Mouse (Mus musculus) intestine, postnatal 0 days (tissue): ENCODE measurements around the gene Art2b. TPM values are rescaled to one million over a fixed set of nuclear protein-coding genes. Genes with fewer than 3 reads are reported as not detected.
"Not testable (repeated sequence)": the region's sequence is repeated elsewhere in the genome, so short reads cannot be mapped to it uniquely, and the experiment has no call there.

ENCODE experiments used
- ATAC-seq: fragments of 200-750 bp; cut with Nextera tagmentation; 2 replicates; pipeline ENCODE4 v1.8.0; 2017; ENCODE audit warnings: mild to moderate bottlenecking, moderate TSS enrichment, moderate library complexity
- H3K27ac ChIP-seq: fragments of 300-500 bp; sonication (generic); 2 replicates; pipeline ENCODE4 v1.5.1; 2014; ENCODE audit warnings: mild to moderate bottlenecking, low read depth, low read length, moderate library complexity
- H3K27me3 ChIP-seq: fragments of 300-500 bp; sonication (generic); replicated peaks from 2 replicates; pipeline ENCODE4 v1.6.1; 2014; ENCODE audit warnings: low read length, mixed read lengths; ENCODE audit not compliant: control insufficient read depth, insufficient read depth
- H3K36me3 ChIP-seq: fragments of 300-500 bp; sonication (generic); 2 replicates; pipeline ENCODE4 v1.6.1; 2014; ENCODE audit warnings: mild to moderate bottlenecking, moderate library complexity; ENCODE audit not compliant: control insufficient read depth, insufficient read depth
- H3K4me1 ChIP-seq: fragments of 300-500 bp; sonication (generic); replicated peaks from 2 replicates; pipeline ENCODE4 v1.6.1; 2014; ENCODE audit warnings: antibody characterized with exemption, low read length, mixed read lengths; ENCODE audit not compliant: control insufficient read depth, insufficient read depth
- H3K4me2 ChIP-seq: fragments of 300-500 bp; sonication (generic); replicated peaks from 2 replicates; pipeline ENCODE4 v1.6.1; 2014; ENCODE audit warnings: low read depth, mild to moderate bottlenecking, moderate library complexity
- H3K4me3 ChIP-seq: fragments of 300-500 bp; sonication (generic); 2 replicates; pipeline ENCODE4 v1.5.1; 2014; ENCODE audit warnings: low read depth, low read length
- H3K9ac ChIP-seq: fragments of 300-500 bp; sonication (generic); 2 replicates; pipeline ENCODE4 v1.6.1; 2014; ENCODE audit warnings: mild to moderate bottlenecking, low read depth, low read length
- H3K9me3 ChIP-seq: fragments of 300-500 bp; sonication (generic); 2 replicates; pipeline ENCODE4 v1.6.1; 2016; ENCODE audit warnings: mixed run types; ENCODE audit not compliant: control insufficient read depth
- CTCF ChIP-seq: sonication (generic); IDR thresholded peaks from 2 replicates; pipeline ENCODE4 v1.5.1; 2016; ENCODE audit warnings: low read depth, mild to moderate bottlenecking, control low read depth, antibody characterized with exemption, moderate library complexity
- WGBS: fragments of 180-500 bp; shearing (Covaris S2); extraction: QIAGEN DNeasy Blood & Tissue Kit; methylation state at CpG from one replicate; pipeline ENCODE4 v1.1.7; 2014; 5-methylcytosine and 5-hydroxymethylcytosine counted together
- polyA plus RNA-seq: library from polyadenylated mRNA; unstranded; fragments of >200 nt; fragmentation: Nextera tagmentation; extraction: Ambion mirVana; gene quantifications from 2 replicates; pipeline ENCODE4 v1.2.1, GENCODE M21; 2015

Art2b gene
- polyA plus RNA-seq, 1 experiment from 2014 or later = 0.56 TPM

GRCm38 (mm10) chr7:101574413-101574812 is 11.0 kb downstream of the Art2b start:
- no peak for ATAC-seq
- no peaks in the 10 kb centered on the region for H3K27me3 ChIP-seq
- H3K4me1 ChIP-seq = no peaks in the 10 kb centered on the region
- no peak overlapping the region for H3K9ac ChIP-seq
- WGBS = 36% methylated on average over 3 of the region's 3 CpGs
- H3K4me3 ChIP-seq = no peak overlapping the region
- H3K36me3 ChIP-seq = no peaks in the 10 kb centered on the region
- H3K27ac ChIP-seq = no peak overlapping the region
- no peaks in the 10 kb centered on the region for H3K9me3 ChIP-seq
- no peak for TF ChIP-seq CTCF
- H3K4me2 ChIP-seq = no peak overlapping the region

GRCm38 (mm10) chr7:101573636-101574035 is 11.8 kb downstream of the Art2b start:
- H3K9ac ChIP-seq, H3K4me2 ChIP-seq, ATAC-seq, H3K4me1 ChIP-seq, H3K27ac ChIP-seq, H3K9me3 ChIP-seq, H3K27me3 ChIP-seq, H3K36me3 ChIP-seq, H3K4me3 ChIP-seq: not testable (repeated sequence)
- 85% methylated on average over 11 of the region's 12 CpGs for WGBS

- TF ChIP-seq CTCF = no peak
- no peak overlapping the region for H3K9ac ChIP-seq
- no peaks in the 10 kb centered on the region for H3K36me3 ChIP-seq
- no peak overlapping the region for H3K4me2 ChIP-seq
- ATAC-seq = no peak
- no peak overlapping the region for H3K4me3 ChIP-seq
- H3K4me1 ChIP-seq = no peaks in the 10 kb centered on the region
- no peaks in the 10 kb centered on the region for H3K9me3 ChIP-seq
- no peak overlapping the region for H3K27ac ChIP-seq
- WGBS = 77% methylated on average over 2 of the region's 2 CpGs
- H3K27me3 ChIP-seq = no peaks in the 10 kb centered on the region
These were observed 21.3 kb downstream of the Art2b start for GRCm38 (mm10) chr7:101564086-101564485.

- not testable (repeated sequence) for H3K9me3 ChIP-seq, ATAC-seq, H3K27me3 ChIP-seq, H3K36me3 ChIP-seq, H3K27ac ChIP-seq, H3K9ac ChIP-seq, H3K4me1 ChIP-seq, H3K4me3 ChIP-seq, H3K4me2 ChIP-seq
- 59% methylated on average over 5 of the region's 5 CpGs for WGBS
These were observed 26.0 kb downstream of the Art2b start for GRCm38 (mm10) chr7:101559393-101559792.

GRCm38 (mm10) chr7:101557391-101557790 is 28.0 kb downstream of the Art2b start:
- no peaks in the 10 kb centered on the region for H3K4me1 ChIP-seq
- 63% methylated on average over 1 of the region's 1 CpGs for WGBS
- H3K36me3 ChIP-seq = no peaks in the 10 kb centered on the region
- H3K4me3 ChIP-seq = no peak overlapping the region
- peak; percentile 83 for ATAC-seq
- no peaks in the 10 kb centered on the region for H3K9me3 ChIP-seq
- H3K9ac ChIP-seq = no peak overlapping the region
- TF ChIP-seq CTCF = no peak
- no peak overlapping the region for H3K27ac ChIP-seq
- no peaks in the 10 kb centered on the region for H3K27me3 ChIP-seq
- H3K4me2 ChIP-seq = no peak overlapping the region

- 95% methylated on average over 3 of the region's 3 CpGs for WGBS
These were observed 29.9 kb downstream of the Art2b start for GRCm38 (mm10) chr7:101555473-101555872.

GRCm38 (mm10) chr7:101551530-101551929 is 33.9 kb downstream of the Art2b start:
- Histone ChIP-seq H3K9ac (no peak overlapping the region), H3K4me1 (no peaks in the 10 kb centered on the region), H3K4me3 (no peak overlapping the region), H3K4me2 (no peak overlapping the region), H3K9me3 (no peaks in the 10 kb centered on the region), H3K27me3 (no peaks in the 10 kb centered on the region), H3K27ac (no peak overlapping the region), H3K36me3 (no peaks in the 10 kb centered on the region)
- ATAC-seq = no peak
- 80% methylated on average over 1 of the region's 1 CpGs for whole genome bisulfite sequencing
- no peak for TF ChIP-seq CTCF

More at GRCm38 (mm10) chr7:101555473-101555872, 29.9 kb downstream of the Art2b start:
- not testable (repeated sequence) for ATAC-seq, H3K36me3 ChIP-seq, H3K4me3 ChIP-seq, H3K27ac ChIP-seq, H3K4me1 ChIP-seq, H3K9me3 ChIP-seq, H3K4me2 ChIP-seq, H3K9ac ChIP-seq, H3K27me3 ChIP-seq
